Mouse (Mus musculus) CH12.LX (cell line): Measurements from ENCODE around the gene Osbp2. TPM values are rescaled to one million over a fixed set of nuclear protein-coding genes. Genes with fewer than 3 reads are reported as not detected.

Experiments
- DNase-seq: peaks from one replicate; pipeline ENCODE4 v3.0.0-alpha.2; 2013; ENCODE audit errors: extremely low read depth
- H3K27ac ChIP-seq: 2 replicates; pipeline ENCODE4 v1.5.1; 2012; ENCODE audit warnings: low read depth, mild to moderate bottlenecking, control low read depth, moderate library complexity; ENCODE audit not compliant: insufficient read depth
- H3K27me3 ChIP-seq: replicated peaks from 2 replicates; pipeline ENCODE3; 2012; ENCODE audit warnings: inconsistent platforms
- H3K36me3 ChIP-seq, 2 experiments: replicated peaks in 1 of 2; 2 replicates each; pipeline versions ENCODE3 to v1.6.1; 2012; ENCODE audit warnings: inconsistent platforms in 1 of 2, low read length in 1 of 2, mild to moderate bottlenecking in 1 of 2, mixed read lengths in 1 of 2, moderate library complexity in 1 of 2; ENCODE audit not compliant: control insufficient read depth in 1 of 2, insufficient read depth in 1 of 2
- H3K4me1 ChIP-seq, 2 experiments: 2 replicates each; pipeline ENCODE4 v1.6.1; 2012; ENCODE audit warnings: inconsistent platforms in 1 of 2, moderate library complexity in 1 of 2; ENCODE audit not compliant: insufficient read depth in 2 of 2, control insufficient read depth in 1 of 2
- H3K4me2 ChIP-seq: 2 replicates; pipeline ENCODE4 v1.6.1; 2012; ENCODE audit warnings: low read depth, mild to moderate bottlenecking, control low read depth; ENCODE audit not compliant: poor library complexity, insufficient read depth, severe bottlenecking
- H3K4me3 ChIP-seq, 3 experiments: fragments of 150-350 bp in 1 of 3; sonication (generic) in 1 of 3; replicated peaks in 1 of 3; 2 replicates each; pipeline versions ENCODE3 to v1.5.1; 2011 to 2012; ENCODE audit warnings: low read depth in 2 of 3, low read length in 2 of 3, mild to moderate bottlenecking in 2 of 3, moderate library complexity in 2 of 3, control low read depth in 1 of 3, improper control_type of control experiment in 1 of 3, inconsistent platforms in 1 of 3, mixed read lengths in 1 of 3; ENCODE audit not compliant: poor library complexity in 1 of 3
- H3K79me2 ChIP-seq: replicated peaks from 2 replicates; pipeline ENCODE4 v1.6.1; 2012; ENCODE audit warnings: mild to moderate bottlenecking, moderate library complexity; ENCODE audit not compliant: control insufficient read depth, poor library complexity, insufficient read depth, severe bottlenecking; ENCODE audit errors: extremely low read depth
- H3K9ac ChIP-seq: 2 replicates; pipeline ENCODE4 v1.6.1; 2012; ENCODE audit warnings: low read depth, mild to moderate bottlenecking, control low read depth, moderate library complexity; ENCODE audit not compliant: insufficient read depth
- H3K9me3 ChIP-seq: replicated peaks from 2 replicates; pipeline ENCODE3; 2012; ENCODE audit warnings: low read length, inconsistent platforms, mixed read lengths
- CHD1 ChIP-seq: IDR thresholded peaks from 2 replicates; pipeline ENCODE4 v1.6.1; 2012; ENCODE audit warnings: low read depth, low read length, improper control_type of control experiment, inconsistent platforms
- CHD2 ChIP-seq: IDR thresholded peaks from 2 replicates; pipeline ENCODE4 v1.6.1; 2011; ENCODE audit warnings: low read length, improper control_type of control experiment
- CTCF ChIP-seq, 2 experiments: IDR thresholded peaks in 1 of 2; conservative IDR thresholded peaks in 1 of 2; 2 replicates each; pipeline ENCODE4 v1.5.1; 2011 to 2012; ENCODE audit warnings: low read depth in 2 of 2, low read length in 2 of 2, improper control_type of control experiment in 1 of 2, inconsistent platforms in 1 of 2, mild to moderate bottlenecking in 1 of 2, moderate library complexity in 1 of 2
- ELF1 ChIP-seq: IDR thresholded peaks from 2 replicates; pipeline ENCODE4 v1.6.1; 2014; ENCODE audit warnings: low read depth, mild to moderate bottlenecking, inconsistent platforms, low read length, improper control_type of control experiment
- EP300 ChIP-seq: IDR thresholded peaks from 2 replicates; pipeline ENCODE4 v1.6.1; 2011; ENCODE audit warnings: low read length, improper control_type of control experiment
- GABPA ChIP-seq: IDR thresholded peaks from 2 replicates; pipeline ENCODE4 v1.6.1; 2012; ENCODE audit warnings: low read depth, low read length, improper control_type of control experiment, inconsistent platforms; ENCODE audit not compliant: insufficient replicate concordance
- HCFC1 ChIP-seq: IDR thresholded peaks from 2 replicates; pipeline ENCODE4 v1.6.1; 2012; ENCODE audit warnings: low read depth, mild to moderate bottlenecking, inconsistent platforms, low read length, improper control_type of control experiment
- JUN ChIP-seq: IDR thresholded peaks from 2 replicates; pipeline ENCODE4 v1.6.1; 2011; ENCODE audit warnings: low read depth, mild to moderate bottlenecking, low read length, improper control_type of control experiment, moderate library complexity; ENCODE audit not compliant: insufficient read depth
- MAFK ChIP-seq: IDR thresholded peaks from 2 replicates; pipeline ENCODE4 v1.6.1; 2011; ENCODE audit warnings: low read length, improper control_type of control experiment; ENCODE audit not compliant: insufficient replicate concordance
- MAX ChIP-seq: IDR thresholded peaks from 2 replicates; pipeline ENCODE4 v1.6.1; 2011; ENCODE audit warnings: low read length, improper control_type of control experiment
- MEF2A ChIP-seq: IDR thresholded peaks from 2 replicates; pipeline ENCODE4 v1.6.1; 2014; ENCODE audit warnings: low read depth, mild to moderate bottlenecking, inconsistent platforms, low read length, improper control_type of control experiment, borderline replicate concordance
- MXI1 ChIP-seq: IDR thresholded peaks from 2 replicates; pipeline ENCODE4 v1.6.1; 2011; ENCODE audit warnings: mild to moderate bottlenecking, low read depth, low read length, improper control_type of control experiment
- NELFE ChIP-seq: IDR thresholded peaks from 2 replicates; pipeline ENCODE4 v1.6.1; 2011; ENCODE audit warnings: low read depth, low read length, improper control_type of control experiment
- NRF1 ChIP-seq: IDR thresholded peaks from 2 replicates; pipeline ENCODE4 v1.6.1; 2014; ENCODE audit warnings: low read depth, mild to moderate bottlenecking, inconsistent platforms, low read length, improper control_type of control experiment, moderate library complexity
- RAD21 ChIP-seq: IDR thresholded peaks from 2 replicates; pipeline ENCODE4 v1.6.1; 2011; ENCODE audit warnings: low read depth, mild to moderate bottlenecking, low read length, improper control_type of control experiment, moderate library complexity
- RCOR1 ChIP-seq: conservative IDR thresholded peaks from 2 replicates; pipeline ENCODE4 v1.6.1; 2012; ENCODE audit warnings: low read depth, mild to moderate bottlenecking, inconsistent platforms, low read length, improper control_type of control experiment
- SIN3A ChIP-seq: IDR thresholded peaks from 2 replicates; pipeline ENCODE4 v1.6.1; 2012; ENCODE audit warnings: low read length, improper control_type of control experiment, inconsistent platforms
- TBP ChIP-seq: conservative IDR thresholded peaks from 2 replicates; pipeline ENCODE4 v1.6.1; 2011; ENCODE audit warnings: low read depth, low read length, improper control_type of control experiment
- TCF12 ChIP-seq: IDR thresholded peaks from 2 replicates; pipeline ENCODE4 v1.6.1; 2014; ENCODE audit warnings: low read depth, mild to moderate bottlenecking, inconsistent platforms, low read length, improper control_type of control experiment
- USF1 ChIP-seq: IDR thresholded peaks from 2 replicates; pipeline ENCODE4 v1.6.1; 2014; ENCODE audit warnings: low read depth, mild to moderate bottlenecking, inconsistent platforms, low read length, improper control_type of control experiment
- USF2 ChIP-seq: conservative IDR thresholded peaks from 2 replicates; pipeline ENCODE4 v1.6.1; 2011; ENCODE audit warnings: low read depth, low read length, improper control_type of control experiment
- ZKSCAN1 ChIP-seq: IDR thresholded peaks from 2 replicates; pipeline ENCODE4 v1.6.1; 2012; ENCODE audit warnings: low read depth, inconsistent platforms, low read length, improper control_type of control experiment, borderline replicate concordance
- dilution Hi-C: fragments of 300-500 bp; cut with MboI; formaldehyde crosslinking; loops from 2 replicates; pipeline ENCODE4 v1.14.3; 2020; ENCODE audit warnings: low sequenced_read_pairs; ENCODE audit not compliant: extremely low pct_unique_long_range_greater_than_20kb, extremely low pct_ligation_motif_present
- in situ Hi-C: fragments of 300-500 bp; cut with MboI; formaldehyde crosslinking; loops from 3 replicates; pipeline ENCODE4 v1.14.3; 2019; ENCODE audit warnings: low sequenced_read_pairs, low pct_ligation_motif_present, low pct_unique_long_range_greater_than_20kb, mixed read lengths
- polyA plus RNA-seq: library from polyadenylated mRNA; unstranded; fragments of >175 nt; gene quantifications from 2 replicates; pipeline ENCODE4 v1.2.1, GENCODE M21; 2012; ENCODE audit warnings: low read depth; ENCODE audit not compliant: insufficient read length
- total RNA-seq, 2 experiments: library from RNA; depleted of rRNA; stranded (reverse); fragments of 300-350 nt in 1 of 2; fragments of >200 nt in 1 of 2; gene quantifications; 2 replicates each; pipeline ENCODE4 v1.2.3; 2012 to 2014

Gene Osbp2
- total and polyA plus RNA-seq, 3 experiments: not detected

GRCm38 (mm10) chr11:3817986-3818758 is 45.5 kb downstream of the Osbp2 start:
- Histone ChIP-seq H3K79me2 (no peaks in the 10 kb centered on the region), H3K4me2 (no peak overlapping the region), H3K36me3 (no peaks in the 10 kb centered on the region)
- TF ChIP-seq CTCF (conservative IDR thresholded peaks at IDR 0.05 in 1 of 2, IDR thresholded peaks at IDR 0.05 in 1 of 2; ENCODE audit: low read depth in 2 of 2, low read length in 2 of 2) (no peak), MEF2A (no peak), HCFC1 (no peak), TBP (no peak), EP300 (no peak), USF2 (no peak), ZKSCAN1 (no peak), RCOR1 (no peak), RAD21 (no peak), USF1 (no peak), GABPA (no peak), NELFE (no peak), CHD2 (no peak), ELF1 (no peak)
- TF ChIP-seq, all 38 proteins: peak for 0
- in situ Hi-C loops: no loop called here
- peaks cover 0 to 7% of the 10 kb centered on the region in 2 experiments; a peak in 1 of 4 replicates for H3K4me1 ChIP-seq
- DNase-seq: no peak
- peaks cover 10% of the 10 kb centered on the region for H3K9me3 ChIP-seq
- dilution Hi-C loops: no loop called here
- H3K27me3 ChIP-seq: peaks cover 28% of the 10 kb centered on the region
- no peak overlapping the region for H3K9ac ChIP-seq
- no peak overlapping the region for H3K27ac ChIP-seq
- no peak overlapping the region for H3K4me3 ChIP-seq

DNA sequence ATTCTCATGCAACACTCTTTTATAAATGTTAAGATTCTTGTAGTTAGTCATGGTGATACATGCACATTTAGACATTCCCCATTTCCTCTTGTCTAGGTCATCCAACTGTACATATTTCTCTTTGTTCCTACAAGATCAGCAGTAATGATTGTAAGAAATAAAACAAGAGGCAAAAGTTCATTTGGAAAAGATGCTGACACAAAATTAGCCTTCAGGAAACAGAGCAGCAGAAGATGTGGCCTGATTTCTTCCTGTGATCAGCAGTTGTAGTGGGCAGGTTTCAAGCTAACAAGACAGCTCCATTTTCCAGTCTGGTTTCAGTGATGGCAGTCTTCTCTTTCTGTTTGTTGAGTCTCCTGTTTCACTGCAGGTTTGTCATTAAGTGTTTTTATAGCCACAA is 47.8 kb downstream of the Osbp2 start:
- dilution Hi-C loops: no loop called here

More for the DNA sequence above, 47.8 kb downstream of the Osbp2 start:
- in situ Hi-C loops: no loop called here
- Histone ChIP-seq H3K9me3 (peaks cover 21% of the 10 kb centered on the region), H3K79me2 (no peaks in the 10 kb centered on the region), H3K4me2 (no peak overlapping the region), H3K4me1 (no peaks in the 10 kb centered on the region), H3K27me3 (peaks cover 34% of the 10 kb centered on the region), H3K36me3 (no peaks in the 10 kb centered on the region), H3K9ac (no peak overlapping the region)
- TF ChIP-seq EP300 (no peak), CHD2 (no peak), TCF12 (no peak), USF1 (no peak), RCOR1 (no peak), MEF2A (no peak), GABPA (no peak), NELFE (no peak), HCFC1 (no peak), CHD1 (no peak), ZKSCAN1 (no peak), SIN3A (no peak), MXI1 (no peak), MAFK (no peak), MAX (no peak), RAD21 (no peak), NRF1 (no peak), ELF1 (no peak), JUN (no peak)
- TF ChIP-seq, all 38 proteins: peak for 0
- Histone ChIP-seq H3K4me3 (no peak overlapping the region), H3K27ac (no peak overlapping the region)
- no peak for DNase-seq
